Mouse (Mus musculus): ENCODE measurements around the gene Crtc1. TPM values are rescaled to one million over a fixed set of nuclear protein-coding genes. Genes with fewer than 3 reads are reported as not detected.

The Crtc1 gene
- total RNA-seq, 2 experiments from 2014 or later: 2.3 to 3.8 TPM

- ATAC-seq (replicated peaks; ENCODE audit: low FRiP score, poor library complexity, severe bottlenecking): peak; percentile 60; the same call in 1 of the 2 replicates
Measured at GRCm38 (mm10) chr8:70360769-70361168, 78.6 kb downstream of the Crtc1 start.

GRCm38 (mm10) chr8:70359411-70359810, 80.0 kb downstream of the Crtc1 start:
- ATAC-seq (replicated peaks; ENCODE audit: low FRiP score, poor library complexity, severe bottlenecking): no peak

DNA sequence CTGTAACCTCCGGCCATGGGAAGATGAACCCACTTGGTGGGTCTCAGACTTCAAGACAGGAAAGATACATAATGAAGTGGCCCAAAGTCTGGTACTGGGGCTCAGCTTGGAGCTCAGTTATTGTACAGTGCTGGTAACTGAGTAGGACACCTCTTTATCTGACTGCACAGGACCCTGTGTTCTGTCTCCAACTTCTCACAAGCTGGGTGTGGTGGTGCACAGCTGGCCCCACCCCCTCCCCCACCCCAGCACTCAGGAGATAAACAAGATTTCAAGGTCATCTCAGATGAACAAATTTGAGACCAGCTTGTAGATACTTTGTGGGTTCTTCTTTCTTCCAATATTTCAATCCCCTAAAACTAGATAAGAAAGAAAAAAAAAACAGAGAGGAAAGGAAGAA, 83.3 kb downstream of the Crtc1 start:
- peak; percentile 50 for ATAC-seq (replicated peaks; ENCODE audit: low FRiP score, poor library complexity, severe bottlenecking)

DNA sequence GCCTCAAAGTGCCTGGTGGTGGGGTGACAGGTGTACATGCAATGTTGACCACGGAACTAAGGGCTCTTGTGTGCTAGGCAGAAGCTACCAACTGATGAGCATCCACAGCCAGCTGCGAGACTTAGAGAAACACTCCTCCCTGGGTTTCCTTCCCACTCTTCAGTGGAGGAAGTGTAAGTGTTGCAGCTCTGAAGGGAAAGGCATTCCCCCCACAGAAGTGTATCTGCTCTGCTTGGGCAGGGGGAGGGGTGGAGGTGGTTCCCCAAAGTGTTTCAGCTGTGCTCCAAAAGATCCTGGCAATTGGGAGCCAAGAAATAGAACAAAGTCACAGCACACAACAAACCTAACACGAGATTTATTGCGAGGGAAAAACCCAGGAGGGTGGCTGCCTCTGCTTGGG, 85.4 kb downstream of the Crtc1 start:
- ATAC-seq (replicated peaks; ENCODE audit: low FRiP score, poor library complexity, severe bottlenecking): no peak

DNA sequence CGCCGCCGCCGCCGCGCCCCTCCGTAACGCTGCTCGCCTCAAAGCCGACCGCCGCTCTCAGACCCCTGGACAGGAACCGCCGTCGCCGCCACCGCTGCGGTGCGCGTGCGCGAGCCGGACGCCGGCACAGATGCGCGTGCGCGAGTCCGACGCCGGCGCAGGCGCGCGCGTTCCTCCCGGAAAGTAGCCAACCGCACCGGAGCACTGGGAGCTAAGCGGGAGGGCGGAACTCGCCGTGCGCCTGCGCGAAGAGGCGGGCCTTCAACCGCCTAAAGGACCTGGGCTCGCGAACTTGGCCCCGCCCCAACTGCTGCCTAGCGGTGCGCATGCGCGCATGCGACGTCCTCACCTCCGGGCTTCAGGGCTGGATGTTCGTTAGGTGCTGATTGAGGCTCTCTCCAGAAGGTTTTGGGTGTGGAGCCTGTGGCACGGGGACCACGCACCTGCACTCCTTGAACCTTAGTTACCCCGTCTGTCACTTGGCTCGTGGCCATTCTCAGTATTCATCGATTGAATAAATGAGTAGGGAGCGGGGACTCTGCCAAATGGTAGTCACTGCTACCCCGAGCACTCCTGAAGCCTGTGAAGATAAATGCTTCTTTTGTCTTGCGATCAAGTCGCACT, 86.1 kb downstream of the Crtc1 start, which contains the start of gene Upf1:
Upf1 (minus strand) TSS at position 85 of the 624 bp plus-strand sequence.
- peak; percentile 81 for ATAC-seq (replicated peaks; ENCODE audit: low FRiP score, poor library complexity, severe bottlenecking)

DNA sequence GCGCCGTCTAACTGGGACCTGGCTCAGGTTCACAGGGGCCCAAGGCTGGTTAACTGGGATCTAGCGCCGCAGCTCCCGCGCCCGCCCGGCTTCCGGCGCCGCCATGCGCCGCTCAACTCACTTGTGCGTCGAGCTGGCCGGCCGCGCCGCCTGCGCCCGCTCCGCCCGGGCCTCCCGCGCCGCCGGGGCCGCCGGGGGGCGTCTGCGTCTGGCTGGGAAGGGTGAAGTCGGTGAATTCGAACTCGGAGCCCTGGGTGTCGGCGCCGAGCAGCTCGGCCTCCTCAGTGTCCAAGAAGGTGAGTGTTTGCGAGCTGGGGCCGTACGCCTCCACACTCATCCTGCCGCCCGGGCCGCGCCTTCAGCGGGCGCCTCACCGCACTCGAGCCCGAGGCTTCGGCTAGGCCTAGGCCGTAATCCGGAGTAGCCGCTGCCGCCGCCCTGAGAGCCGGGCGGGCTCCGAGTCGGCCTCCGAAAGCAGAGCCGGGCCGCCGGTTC, 86.7 kb downstream of the Crtc1 start:
- peak; percentile 18; the same call in 1 of the 2 replicates for ATAC-seq (replicated peaks; ENCODE audit: low FRiP score, poor library complexity, severe bottlenecking)

- no peak for ATAC-seq (replicated peaks; ENCODE audit: low FRiP score, poor library complexity, severe bottlenecking)
Measured at GRCm38 (mm10) chr8:70352000-70352384, 87.4 kb downstream of the Crtc1 start.

- no peak; the same call in 1 of the 2 replicates for ATAC-seq (replicated peaks; ENCODE audit: low FRiP score, poor library complexity, severe bottlenecking)
Measured at GRCm38 (mm10) chr8:70351035-70351999, 88.1 kb downstream of the Crtc1 start.

DNA sequence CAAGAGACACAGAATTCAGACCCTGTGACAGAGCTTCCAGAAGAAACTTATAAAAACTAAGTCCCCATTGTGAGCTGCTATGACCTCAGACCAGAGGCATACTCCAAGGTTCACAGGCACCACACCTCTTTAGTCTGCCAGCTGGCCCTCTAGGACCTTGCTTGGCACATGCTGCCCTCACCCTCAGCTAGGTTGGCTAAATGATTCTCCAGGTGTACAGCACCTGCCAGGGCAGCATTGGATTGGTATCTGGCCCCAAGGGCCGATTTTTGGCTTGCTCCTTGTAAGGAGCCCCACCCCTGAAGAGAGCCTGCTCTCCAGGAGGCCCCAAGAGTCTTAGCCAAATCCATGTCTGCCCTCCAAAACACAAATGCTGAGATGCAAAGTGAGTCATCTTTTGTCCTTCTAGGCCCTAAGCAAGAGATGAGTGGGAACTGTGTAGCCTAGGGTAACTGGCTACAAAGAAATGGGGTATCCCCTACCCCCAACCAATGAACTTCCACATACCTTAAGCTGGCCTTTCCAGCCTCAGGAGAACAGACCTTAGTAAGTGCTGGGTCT, 91.4 kb downstream of the Crtc1 start:
- ATAC-seq (replicated peaks; ENCODE audit: low FRiP score, poor library complexity, severe bottlenecking): no peak

- no peak for ATAC-seq (replicated peaks; ENCODE audit: low FRiP score, poor library complexity, severe bottlenecking)
Measured at GRCm38 (mm10) chr8:70347443-70347842, 91.9 kb downstream of the Crtc1 start.

GRCm38 (mm10) chr8:70344279-70344678, 95.1 kb downstream of the Crtc1 start:
- ATAC-seq (replicated peaks; ENCODE audit: low FRiP score, poor library complexity, severe bottlenecking): no peak

DNA sequence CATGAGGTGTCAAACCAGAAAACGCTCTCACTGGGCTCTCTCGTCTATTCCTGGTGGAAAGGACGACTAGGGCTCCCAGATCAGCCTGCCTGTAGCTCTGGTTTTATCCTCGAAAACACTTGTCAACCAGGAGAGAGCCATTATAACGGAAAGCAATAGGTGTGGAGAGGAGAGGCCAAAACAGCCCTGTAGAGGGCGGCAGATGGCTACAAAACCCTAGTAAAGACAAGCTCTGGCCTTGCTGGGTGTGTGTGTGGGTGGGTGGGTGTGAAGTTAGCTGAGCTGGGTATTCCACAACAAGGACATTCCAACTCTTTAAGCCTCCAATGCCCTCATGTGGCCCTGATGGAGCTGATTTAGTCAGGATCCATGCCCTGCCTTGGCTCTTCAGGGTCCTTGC, 95.7 kb downstream of the Crtc1 start:
- peak; percentile 44 for ATAC-seq (replicated peaks; ENCODE audit: low FRiP score, poor library complexity, severe bottlenecking)

- ATAC-seq (replicated peaks; ENCODE audit: low FRiP score, poor library complexity, severe bottlenecking): no peak
Measured at GRCm38 (mm10) chr8:70343076-70343475, 96.3 kb downstream of the Crtc1 start.

DNA sequence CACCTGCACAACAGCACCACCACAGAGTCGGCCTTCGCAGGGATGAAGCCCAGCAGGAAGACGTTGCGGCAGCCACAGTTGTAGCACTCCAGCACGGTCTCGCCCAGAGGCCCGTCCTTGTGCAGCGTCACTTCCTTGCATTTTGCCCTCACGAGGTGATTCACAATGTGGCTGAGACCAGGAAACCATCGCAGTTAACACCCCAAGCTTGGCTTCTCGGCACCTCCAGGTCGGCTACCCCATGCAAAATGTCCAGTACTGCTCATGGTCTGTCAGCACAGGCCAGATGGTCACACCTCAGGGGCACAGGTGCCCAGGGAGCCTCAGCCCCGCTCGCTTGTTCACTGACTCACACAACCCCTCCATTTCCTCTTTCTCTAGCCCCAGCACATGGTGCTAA, 97.4 kb downstream of the Crtc1 start:
- ATAC-seq (replicated peaks; ENCODE audit: low FRiP score, poor library complexity, severe bottlenecking): no peak

DNA sequence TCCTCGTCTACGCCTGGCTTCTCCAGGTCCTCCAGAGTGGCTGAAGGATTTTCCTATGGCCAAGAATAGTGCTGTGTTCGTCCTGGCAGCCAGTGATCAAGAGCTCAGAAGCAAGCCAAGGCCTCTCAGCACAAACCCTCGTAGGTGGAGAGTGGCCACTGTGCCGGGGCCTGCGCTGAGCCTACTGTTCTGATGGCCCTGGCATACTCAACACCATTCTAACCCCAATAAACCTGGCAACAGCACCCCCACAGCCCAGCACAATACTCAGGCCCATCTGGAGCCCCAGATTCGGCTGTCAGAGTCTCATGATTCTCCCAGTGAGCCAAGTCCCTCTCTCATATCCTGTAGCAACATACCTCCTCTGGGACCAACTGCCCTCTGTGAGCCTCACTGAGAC, 98.7 kb downstream of the Crtc1 start:
- ATAC-seq (replicated peaks; ENCODE audit: low FRiP score, poor library complexity, severe bottlenecking): no peak

DNA sequence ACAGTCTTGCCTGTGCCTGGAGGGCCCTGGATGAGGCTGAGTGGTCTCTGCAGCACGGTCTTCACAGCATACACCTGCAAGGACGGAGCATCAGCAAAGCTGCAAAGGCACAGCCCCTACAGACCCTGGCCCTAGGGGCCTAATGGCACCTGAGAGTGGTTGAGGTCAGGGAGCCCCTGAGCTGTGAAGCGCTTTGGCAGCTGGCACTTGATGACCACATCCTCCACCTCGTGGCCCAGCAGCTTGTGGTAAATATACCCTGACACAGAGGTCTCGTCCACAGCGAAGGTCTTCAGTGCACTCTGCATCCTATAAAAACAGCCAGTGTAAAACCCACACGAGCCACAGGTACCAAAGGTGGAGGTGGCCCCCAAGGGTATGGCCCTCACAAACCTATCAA, 100.4 kb downstream of the Crtc1 start:
- no peak for ATAC-seq (replicated peaks; ENCODE audit: low FRiP score, poor library complexity, severe bottlenecking)

DNA sequence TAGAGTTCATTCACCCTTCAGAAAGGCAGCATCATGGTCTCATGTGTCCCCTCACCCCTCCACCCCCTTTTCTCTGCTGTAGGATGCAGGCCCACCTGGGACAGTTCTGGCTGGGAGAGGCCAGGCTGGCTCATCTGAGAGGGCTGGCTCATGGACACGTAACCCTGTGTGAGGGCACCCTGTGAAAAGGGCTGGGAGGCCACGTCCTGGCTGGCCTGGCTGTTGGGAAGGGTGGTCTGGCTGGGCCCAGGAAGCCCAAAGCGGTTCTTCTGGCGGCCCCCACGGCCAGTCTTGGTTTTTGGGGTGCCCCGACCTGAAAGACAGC, 106.5 kb downstream of the Crtc1 start:
- ATAC-seq (replicated peaks; ENCODE audit: low FRiP score, poor library complexity, severe bottlenecking): no peak
